In genomic region chr17:65870146-65870545, GRCm38 (mm10) we compare ENCODE assay signal across 9 mouse cellular contexts. TPM values are rescaled to one million over a fixed set of nuclear protein-coding genes. Genes with fewer than 3 reads are reported as not detected.
DNase-seq lines count a peak whose midpoint lies in the region; ATAC-seq and TF ChIP-seq lines count a peak whose summit lies in the region.
"Had no signal": no experiment of that assay in that cellular context is flagged by ENCODE, and none has a peak within 500 bp of the region (broad histone marks: within the 10 kb centered on the region; RNA-seq: fewer than 3 reads in every experiment).

No protein-coding gene starts in this region.

- H3K4me2 ChIP-seq in intestine, postnatal 0 days (replicated peaks; ENCODE audit: low read depth): no peak overlapping the region
- no peak overlapping the region for H3K4me2 ChIP-seq in intestine, embryonic 15.5 days (replicated peaks)
- no peak overlapping the region for H3K4me2 ChIP-seq in heart, postnatal 0 days (ENCODE audit: low read depth, low read length)
- no peak overlapping the region for H3K4me2 ChIP-seq in limb, embryonic 14.5 days (replicated peaks; ENCODE audit: low read depth, low read length, severe bottlenecking)

- 50% methylated on average over 4 of the region's 4 CpGs for WGBS in intestine, postnatal 0 days
- WGBS in intestine, embryonic 15.5 days: 40% methylated on average over 4 of the region's 4 CpGs
- WGBS in heart, postnatal 0 days: 45% methylated on average over 4 of the region's 4 CpGs
- 45% methylated on average over 4 of the region's 4 CpGs for WGBS in limb, embryonic 14.5 days

- ATAC-seq in intestine, postnatal 0 days: no peak
- ATAC-seq in intestine, embryonic 15.5 days: no peak
- ATAC-seq in heart, postnatal 0 days (ENCODE audit: insufficient read depth, low read depth): peak; percentile 37; the same call in 1 of the 2 replicates
- no peak for ATAC-seq in limb, embryonic 14.5 days (ENCODE audit: low FRiP score, low read depth)

- TF ChIP-seq CTCF in intestine, postnatal 0 days (IDR thresholded peaks at IDR 0.05; ENCODE audit: low read depth): peak; percentile 88
- TF ChIP-seq CTCF in heart, postnatal 0 days (IDR thresholded peaks at IDR 0.05; ENCODE audit: low read depth): peak; percentile 77

- H3K4me1 ChIP-seq in intestine, postnatal 0 days (replicated peaks; ENCODE audit: control insufficient read depth, insufficient read depth, low read length): no peaks in the 10 kb centered on the region
- H3K4me1 ChIP-seq in intestine, embryonic 15.5 days (replicated peaks): 0 out of 2 replicates have a peak, but pooled peaks cover 2% of the 10 kb centered on the region
- no peaks in the 10 kb centered on the region for H3K4me1 ChIP-seq in heart, postnatal 0 days (ENCODE audit: control insufficient read depth, insufficient read depth)
- H3K4me1 ChIP-seq in limb, embryonic 14.5 days (ENCODE audit: control insufficient read depth, insufficient read depth, low read length): peaks cover 10% of the 10 kb centered on the region; the same call in 1 of the 2 replicates

- peaks cover 15% of the 10 kb centered on the region; the same call in 1 of the 2 replicates for H3K36me3 ChIP-seq in intestine, postnatal 0 days (ENCODE audit: control insufficient read depth, insufficient read depth)
- H3K36me3 ChIP-seq in intestine, embryonic 15.5 days: no peaks in the 10 kb centered on the region
- H3K36me3 ChIP-seq in heart, postnatal 0 days (replicated peaks; ENCODE audit: control insufficient read depth, insufficient read depth, low read length): peaks cover 15% of the 10 kb centered on the region
- H3K36me3 ChIP-seq in limb, embryonic 14.5 days (ENCODE audit: control insufficient read depth, insufficient read depth, low read length): peaks cover 16% of the 10 kb centered on the region

- H3K4me3 ChIP-seq in intestine, postnatal 0 days (ENCODE audit: low read depth, low read length): no peak overlapping the region
- no peak overlapping the region for H3K4me3 ChIP-seq in intestine, embryonic 15.5 days (replicated peaks)
- H3K4me3 ChIP-seq in heart, postnatal 0 days (ENCODE audit: low read depth, low read length): no peak overlapping the region
- no peak overlapping the region for H3K4me3 ChIP-seq in limb, embryonic 14.5 days (replicated peaks; ENCODE audit: low read length)
- H3K4me3 ChIP-seq: megakaryocyte, embryonic 14.5 days had no signal

- H3K27me3 ChIP-seq in intestine, postnatal 0 days (replicated peaks; ENCODE audit: control insufficient read depth, insufficient read depth, low read length): no peaks in the 10 kb centered on the region
- H3K27me3 ChIP-seq in intestine, embryonic 15.5 days (replicated peaks): no peaks in the 10 kb centered on the region
- no peaks in the 10 kb centered on the region for H3K27me3 ChIP-seq in heart, postnatal 0 days (ENCODE audit: control insufficient read depth, insufficient read depth, low read length)
- H3K27me3 ChIP-seq in limb, embryonic 14.5 days (ENCODE audit: control insufficient read depth, insufficient read depth, low read length): no peaks in the 10 kb centered on the region
- H3K27me3 ChIP-seq: megakaryocyte, embryonic 14.5 days had no signal

- H3K9ac ChIP-seq in intestine, postnatal 0 days (ENCODE audit: low read depth, low read length): no peak overlapping the region
- H3K9ac ChIP-seq in intestine, embryonic 15.5 days: no peak overlapping the region
- H3K9ac ChIP-seq in heart, postnatal 0 days (replicated peaks; ENCODE audit: low read depth, low read length): no peak overlapping the region
- H3K9ac ChIP-seq in limb, embryonic 14.5 days (ENCODE audit: low read depth, low read length, severe bottlenecking): no peak overlapping the region

- H3K9me3 ChIP-seq in intestine, postnatal 0 days (ENCODE audit: control insufficient read depth): no peaks in the 10 kb centered on the region
- H3K9me3 ChIP-seq in intestine, embryonic 15.5 days: no peaks in the 10 kb centered on the region
- H3K9me3 ChIP-seq in heart, postnatal 0 days (replicated peaks; ENCODE audit: control insufficient read depth, low read length): no peaks in the 10 kb centered on the region
- H3K9me3 ChIP-seq in limb, embryonic 14.5 days (ENCODE audit: control insufficient read depth, low read length): no peaks in the 10 kb centered on the region
- H3K9me3 ChIP-seq: megakaryocyte, embryonic 14.5 days had no signal

- TF ChIP-seq POLR2A in limb, embryonic 14.5 days (IDR thresholded peaks at IDR 0.05; ENCODE audit: borderline replicate concordance, extremely low read depth, insufficient read depth, insufficient read length): no peak

- DNase-seq in R1 (ENCODE audit: low read depth, low spot score): peak; percentile 93
- peak; percentile 80 to 93 for DNase-seq in cerebellum, postnatal 14 days
- peak; percentile 32 for DNase-seq in heart, postnatal 0 days (ENCODE audit: low spot score)
- peak; percentile 36 for DNase-seq in limb, embryonic 14.5 days (ENCODE audit: low spot score)
- DNase-seq in ovary, postnatal 14 days (ENCODE audit: low spot score): peak; percentile 65
- peak; percentile 88 for DNase-seq in thymus, postnatal 25 days

- H3K27ac ChIP-seq in intestine, postnatal 0 days (ENCODE audit: low read depth, low read length): no peak overlapping the region
- no peak overlapping the region for H3K27ac ChIP-seq in intestine, embryonic 15.5 days
- no peak overlapping the region for H3K27ac ChIP-seq in heart, postnatal 0 days (ENCODE audit: low read depth)
- no peak overlapping the region for H3K27ac ChIP-seq in limb, embryonic 14.5 days (replicated peaks; ENCODE audit: low read depth, low read length)

- no peak for TF ChIP-seq EP300 in heart, postnatal 0 days (IDR thresholded peaks at IDR 0.05; ENCODE audit: low read depth)

RNA-seq across cellular contexts. Expression of gene Ralbp1, which starts 15.5 kb away (rescaled TPM):
- polyA plus RNA-seq in intestine, postnatal 0 days (2015; fragmentation: Nextera tagmentation; extraction: Ambion mirVana): 57.4 and 66.2 TPM in 2 replicates
- 64.3 and 74.9 TPM in 2 replicates for polyA plus RNA-seq in intestine, embryonic 15.5 days (2015; fragmentation: Nextera tagmentation; extraction: Ambion mirVana)
- total RNA-seq in heart, postnatal 0 days (2014; rRNA removed; ENCODE audit: low replicate concordance): 37.9 and 38.6 TPM in 2 replicates
- 39.0 and 45.8 TPM in 2 replicates for polyA plus RNA-seq in heart, postnatal 0 days (2015; fragmentation: Nextera tagmentation; extraction: Ambion mirVana)
- polyA plus RNA-seq in limb, embryonic 14.5 days (2012; rRNA removed): 39.9 and 44.2 TPM in 2 replicates
- 132 and 137 TPM in 2 replicates for polyA plus RNA-seq in limb, embryonic 14.5 days (2014; fragmentation: Nextera tagmentation; extraction: Ambion mirVana)

Comparison
In these comparisons a context has a peak if more than half of its experiments do, and no peak if none do; other contexts are left out.
1. DNase-seq: peak in every context shown above with its lines; median percentile 93 in R1; 88 in thymus, postnatal 25 days; 86 in cerebellum, postnatal 14 days; 65 in ovary, postnatal 14 days; 36 in limb, embryonic 14.5 days; 32 in heart, postnatal 0 days.